Mouse (Mus musculus) fat pad, adult 2 months (tissue): ENCODE measurements around the gene Amotl1.

Source experiments
- DNase-seq: peaks from one replicate; pipeline ENCODE4 v3.0.0-alpha.2; 2011; ENCODE audit warnings: low read depth, low spot score; ENCODE audit errors: extremely low read depth

The Amotl1 gene

DNA sequence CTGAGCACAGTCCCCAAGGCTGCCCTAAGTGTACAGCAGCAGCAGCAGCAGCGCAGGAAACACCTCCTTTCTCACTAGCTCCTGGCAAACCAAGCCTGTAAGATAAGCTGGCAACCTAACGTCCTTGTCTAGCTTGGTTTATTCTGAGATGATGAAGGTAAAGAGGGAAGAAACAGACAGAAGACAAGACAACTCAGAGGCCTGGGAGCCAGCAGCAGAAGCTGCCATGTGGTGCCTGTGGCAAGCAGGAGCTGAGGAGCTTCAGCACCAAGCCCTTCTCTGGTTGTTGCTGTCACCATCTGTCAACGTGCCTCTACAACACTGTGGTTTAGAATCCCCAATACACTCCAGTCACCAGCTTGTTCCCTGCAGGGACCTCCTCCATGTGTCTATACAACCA is 37.4 kb downstream of the Amotl1 start:
- DNase-seq, result no peak

- DNase-seq, result no peak
These were observed 38.9 kb downstream of the Amotl1 start for GRCm38 (mm10) chr9:14605992-14606391.

GRCm38 (mm10) chr9:14604363-14604762 is 40.5 kb downstream of the Amotl1 start:
- DNase-seq, result no peak

DNA sequence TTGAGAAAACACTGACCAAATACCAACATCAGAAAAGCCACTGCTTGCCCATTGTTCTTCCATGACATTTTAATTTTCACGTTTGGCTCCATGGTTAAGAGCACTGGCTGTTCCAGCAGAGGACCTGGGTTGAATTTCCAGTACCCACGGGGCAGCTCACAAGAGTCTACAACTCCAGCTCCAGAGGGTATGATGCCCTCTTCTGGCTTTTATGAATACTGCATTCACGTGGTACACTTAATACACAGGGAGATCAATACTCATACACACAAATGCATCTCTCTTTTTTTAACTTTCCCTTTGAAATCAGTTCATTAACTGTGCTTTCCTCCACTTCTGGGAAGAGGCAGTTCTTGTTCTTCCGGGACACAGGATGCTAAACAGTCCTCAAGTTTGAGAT is 41.4 kb downstream of the Amotl1 start:
- no peak for DNase-seq

GRCm38 (mm10) chr9:14599799-14600198 is 45.1 kb downstream of the Amotl1 start:
- no peak for DNase-seq

DNA sequence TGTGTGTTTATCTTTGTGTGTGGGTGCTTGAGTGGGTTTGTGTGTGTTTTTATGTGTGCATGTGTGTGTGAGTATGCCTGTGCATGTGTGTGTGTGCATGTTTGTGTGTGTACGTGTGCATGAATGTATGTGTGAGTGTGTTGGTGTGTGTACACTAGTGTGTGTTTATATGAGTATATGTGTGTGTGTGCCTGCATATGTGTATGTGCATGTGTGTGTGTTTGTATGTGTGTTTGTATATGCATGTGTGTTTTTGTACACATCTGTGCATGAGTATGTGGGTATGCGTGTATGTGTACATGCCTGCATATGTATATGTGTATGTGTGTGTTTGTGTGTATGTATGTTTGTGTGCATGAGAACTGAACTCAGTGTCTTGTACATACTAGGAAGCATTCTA is 46.7 kb downstream of the Amotl1 start:
- DNase-seq, result no peak

DNA sequence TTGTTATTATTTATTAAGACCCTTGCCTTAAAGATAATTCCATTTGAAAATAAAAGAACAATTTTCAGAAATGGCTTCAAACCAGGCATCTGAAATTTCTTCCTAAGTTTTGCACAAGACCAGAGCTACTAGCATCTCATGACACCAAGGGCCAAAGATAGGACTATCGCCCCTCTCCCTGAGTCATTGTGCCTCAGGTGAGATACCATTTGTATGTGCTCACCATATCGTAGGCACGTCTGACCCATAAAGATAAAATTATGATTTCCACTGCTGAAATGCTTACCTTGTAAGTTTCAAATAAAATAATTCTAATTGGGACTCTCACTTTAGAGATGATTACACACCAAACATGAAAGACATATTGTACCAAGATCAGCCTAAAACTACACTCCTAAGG is 47.4 kb downstream of the Amotl1 start:
- DNase-seq, result no peak

GRCm38 (mm10) chr9:14596858-14597257 is 48.0 kb downstream of the Amotl1 start:
- no peak for DNase-seq

DNA sequence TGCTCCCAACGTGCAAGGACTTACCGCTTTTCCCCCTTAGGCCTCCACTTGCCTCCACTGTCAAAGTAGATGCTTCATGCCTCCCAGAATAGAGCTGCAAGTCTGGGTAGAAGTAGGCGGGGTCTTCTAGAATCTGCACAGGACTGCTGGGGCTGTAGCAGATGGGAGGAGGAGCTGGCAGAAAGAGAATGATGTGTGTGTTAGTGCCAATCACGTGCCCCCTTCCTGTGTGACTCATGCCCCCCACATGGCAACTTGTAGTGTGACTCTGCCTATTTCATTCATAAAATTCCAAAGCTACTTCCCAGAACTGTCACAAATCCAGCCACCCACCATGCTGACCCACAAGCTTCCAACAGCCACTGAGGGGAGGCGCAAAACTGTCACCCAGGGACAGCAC is 48.4 kb downstream of the Amotl1 start:
- no peak for DNase-seq

DNA sequence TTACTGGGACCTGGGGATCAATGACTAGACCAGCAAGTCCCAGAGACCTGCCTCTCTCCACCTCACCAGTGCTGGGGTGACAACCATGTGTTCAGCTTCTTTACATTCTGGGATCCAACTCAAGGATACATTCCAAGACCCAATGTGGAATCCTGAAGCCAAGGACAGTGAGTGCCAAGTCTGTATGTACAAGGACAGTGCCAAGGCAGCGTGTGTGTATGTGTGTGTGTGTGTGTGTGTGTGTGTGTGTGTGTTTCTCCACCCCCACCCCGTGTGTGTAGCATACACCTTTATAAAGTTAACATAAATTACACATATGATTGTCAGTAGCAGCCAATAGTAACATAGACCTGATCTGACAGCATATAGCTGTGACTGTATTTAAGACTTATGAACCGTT is 49.0 kb downstream of the Amotl1 start:
- DNase-seq, result no peak

- DNase-seq, result no peak
These were observed 51.0 kb downstream of the Amotl1 start for GRCm38 (mm10) chr9:14593880-14594279.

DNA sequence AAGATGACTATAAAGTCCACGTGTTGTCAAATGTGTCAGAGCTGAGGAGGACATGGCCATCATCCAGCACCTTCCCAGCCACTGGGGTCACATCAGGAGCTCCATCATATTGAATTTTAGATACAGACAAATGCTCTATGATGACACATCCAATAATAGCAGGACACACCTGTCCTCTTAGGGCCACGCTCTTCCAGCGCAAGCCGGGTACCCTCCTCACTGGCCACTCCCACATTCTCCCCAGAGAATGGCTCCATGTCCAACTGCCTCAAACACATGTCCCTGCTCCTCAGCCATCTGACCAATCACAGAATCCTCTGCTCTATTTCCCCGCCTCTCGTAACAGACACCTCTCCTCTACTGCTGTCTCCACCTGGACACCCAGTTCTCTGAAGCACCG is 54.2 kb downstream of the Amotl1 start:
- DNase-seq, result no peak

DNA sequence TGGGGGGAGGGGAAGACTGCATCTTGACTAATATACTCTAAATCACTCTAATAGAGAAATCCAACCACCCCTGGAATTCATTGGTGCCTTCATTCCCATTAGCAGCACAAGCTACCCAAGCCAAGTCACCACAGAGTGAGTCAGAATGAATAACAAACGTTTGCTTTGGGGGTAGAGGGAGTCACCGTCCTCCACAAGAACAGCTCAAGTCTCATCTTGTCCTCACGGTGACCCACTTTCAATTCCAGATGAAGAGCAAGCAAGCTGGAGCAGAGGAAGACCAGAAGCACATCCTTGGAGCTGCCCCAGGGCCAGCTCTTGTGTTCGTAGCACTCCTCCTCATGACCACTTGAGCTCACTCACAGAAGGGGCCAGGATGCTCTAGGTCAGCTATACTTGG is 56.2 kb downstream of the Amotl1 start:
- no peak for DNase-seq

DNA sequence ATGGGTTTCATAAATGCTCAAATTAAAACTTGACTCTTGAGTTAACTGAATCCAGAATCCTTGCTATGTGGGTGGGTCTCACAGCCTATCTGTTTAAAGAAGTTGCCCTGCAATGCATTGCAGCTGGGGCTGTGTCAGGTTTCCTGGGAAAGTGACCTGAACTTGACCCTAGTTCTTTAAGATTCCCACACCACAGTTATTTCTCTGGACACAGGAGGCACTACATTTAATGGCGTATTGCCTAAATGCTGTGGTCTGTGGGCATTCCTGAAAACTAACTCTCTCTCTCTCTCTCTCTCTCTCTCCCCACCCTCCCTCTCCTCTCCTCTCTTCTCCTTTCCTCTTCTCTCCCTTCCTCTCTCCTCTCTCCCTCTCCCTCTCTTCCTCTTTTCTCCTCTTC is 59.2 kb downstream of the Amotl1 start:
- no peak for DNase-seq

DNA sequence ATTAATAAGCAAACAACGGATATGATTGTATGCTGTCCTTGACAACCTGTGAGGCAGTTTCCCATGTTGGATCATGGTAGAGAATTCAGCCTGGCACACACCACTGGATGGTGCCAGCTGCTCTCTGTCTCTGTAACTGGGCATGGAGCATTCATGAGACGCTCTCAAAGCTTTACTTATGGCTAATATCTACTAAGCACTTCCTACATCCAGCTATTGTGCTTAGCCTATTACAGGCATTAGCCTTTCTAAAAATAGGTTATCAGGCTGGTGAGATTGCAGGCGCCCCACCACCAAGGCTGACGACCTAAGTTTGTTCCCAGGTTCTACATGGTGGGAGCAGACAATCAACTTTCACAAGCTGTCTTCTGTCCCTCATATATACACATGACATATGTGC is 65.9 kb downstream of the Amotl1 start:
- DNase-seq, result no peak

- peak; percentile 39 for DNase-seq
These were observed 68.5 kb downstream of the Amotl1 start for GRCm38 (mm10) chr9:14576359-14576758.

DNA sequence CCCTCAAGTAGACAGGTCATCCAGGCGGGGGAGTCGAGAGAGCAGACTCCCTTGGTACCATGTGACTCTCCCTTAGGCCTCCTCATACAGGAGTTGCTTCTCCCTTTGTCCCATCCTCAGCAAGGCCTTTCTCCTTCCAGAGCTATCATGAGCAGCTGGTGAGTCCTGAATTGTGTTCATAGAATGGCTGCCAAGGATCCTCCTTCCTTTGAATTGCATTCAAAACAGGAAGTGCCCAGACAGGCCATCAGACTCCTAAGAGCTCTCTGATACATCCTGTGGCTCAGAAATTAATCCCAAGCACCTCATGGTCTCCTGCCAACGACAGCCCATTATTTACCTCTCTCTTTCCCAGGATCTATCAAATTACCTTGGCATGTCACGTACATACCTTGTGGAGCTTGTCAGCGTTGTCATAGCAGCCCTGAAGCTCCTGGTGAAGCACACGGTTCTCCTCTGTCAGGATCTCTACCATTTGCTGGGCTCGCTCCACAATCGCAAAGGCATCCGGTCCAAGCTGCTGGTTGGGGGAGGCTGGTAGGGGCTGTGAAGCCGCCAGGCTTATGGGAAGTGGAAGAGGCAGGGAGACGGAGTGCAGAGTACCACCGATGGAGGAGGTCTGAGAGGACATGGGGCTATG is 70.0 kb downstream of the Amotl1 start:
- peak; percentile 19 for DNase-seq

DNA sequence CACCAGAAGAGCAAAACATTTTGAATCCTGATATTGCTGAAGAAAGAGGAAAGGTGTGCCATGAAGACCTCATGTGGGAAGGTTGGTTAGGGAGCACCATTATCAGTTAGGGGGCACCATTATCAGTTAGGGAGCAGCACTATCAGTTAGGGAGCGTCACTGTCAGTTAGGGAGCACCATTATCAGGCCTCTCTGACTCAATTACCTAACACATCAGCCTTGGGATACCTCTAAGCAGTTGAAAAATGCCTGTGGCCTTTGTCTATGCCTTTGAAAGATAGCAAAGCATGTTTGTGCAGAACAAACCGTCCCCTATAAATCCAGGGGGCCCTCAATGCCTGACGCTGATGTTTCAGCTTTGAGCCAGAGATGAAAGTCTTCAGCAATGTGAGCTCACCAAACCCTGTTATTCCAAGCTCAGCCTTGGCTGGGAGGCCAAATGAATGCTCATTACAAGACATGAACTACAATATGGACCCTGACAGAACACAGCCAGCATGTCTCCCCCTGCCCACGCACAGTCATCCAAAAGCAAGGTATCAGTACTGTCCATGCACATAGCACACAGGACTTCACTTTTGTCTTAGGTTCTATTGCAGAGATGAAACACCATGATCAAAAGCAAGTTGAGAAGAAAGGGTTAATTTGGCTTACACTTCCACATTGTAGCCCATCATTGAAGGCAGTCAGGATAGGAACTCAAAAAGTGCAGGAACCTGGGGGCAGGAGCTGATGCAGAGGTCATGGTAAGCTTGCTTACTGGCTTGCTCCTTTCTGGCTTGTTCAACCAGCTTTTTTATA is 75.5 kb downstream of the Amotl1 start:
- no peak for DNase-seq

DNA sequence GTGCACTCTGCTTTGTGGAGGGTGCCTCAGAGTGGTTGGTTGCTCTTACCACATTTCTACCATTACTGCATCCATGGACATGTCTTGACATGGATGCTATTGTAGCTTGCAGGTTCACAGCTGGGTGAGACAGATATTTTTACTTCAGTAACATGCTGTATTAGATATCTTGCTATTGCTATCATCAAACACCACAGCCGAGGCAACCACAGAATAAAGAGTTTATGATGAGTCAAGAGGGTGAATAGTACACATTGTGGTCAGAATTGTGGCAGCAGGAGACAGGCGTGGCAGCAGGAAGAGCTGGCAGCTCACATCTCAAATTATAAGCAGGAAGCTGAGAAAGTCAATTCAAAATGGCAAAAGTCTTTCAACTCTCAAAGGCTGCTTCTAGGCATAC is 76.4 kb downstream of the Amotl1 start:
- DNase-seq, result no peak

DNA sequence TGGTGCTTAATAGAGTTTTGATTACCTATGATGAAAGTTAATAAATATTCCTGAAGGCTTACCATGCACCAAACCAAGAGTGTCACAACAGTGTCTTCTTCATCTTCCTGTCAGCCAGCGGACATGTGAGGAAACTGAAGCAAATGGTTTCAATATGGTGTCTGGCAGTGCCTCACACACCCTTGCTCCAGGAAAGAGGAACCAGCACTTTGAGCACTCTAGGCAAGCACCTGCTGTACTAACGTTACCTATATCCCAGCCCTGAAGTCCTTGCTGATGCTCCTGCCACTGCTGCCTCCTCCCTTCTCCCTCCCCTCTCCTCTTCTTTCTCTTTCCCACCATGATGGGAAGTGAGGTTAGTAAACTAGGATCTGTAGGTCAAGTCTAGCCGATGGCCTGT is 80.4 kb downstream of the Amotl1 start:
- DNase-seq, result no peak

GRCm38 (mm10) chr9:14563351-14563750 is 81.5 kb downstream of the Amotl1 start:
- no peak for DNase-seq

DNA sequence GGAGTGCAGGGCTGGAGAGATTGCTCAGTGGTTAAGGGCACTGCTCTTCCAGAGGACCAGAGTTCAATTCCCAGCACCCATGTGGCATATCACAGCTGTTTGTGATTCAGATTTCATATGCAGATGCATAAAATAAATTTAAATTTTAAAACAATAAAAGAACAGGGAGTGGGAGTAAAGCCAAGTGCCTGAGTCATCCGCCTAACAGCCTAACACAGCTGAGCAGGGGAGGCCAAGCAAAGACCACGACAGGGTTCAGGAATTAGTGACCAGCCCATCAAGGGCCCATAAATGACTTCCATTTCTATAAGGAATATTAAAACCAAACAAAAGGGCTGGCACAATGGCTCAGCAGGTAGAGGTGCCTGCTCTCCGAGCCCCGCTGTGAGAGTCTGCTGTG is 84.3 kb downstream of the Amotl1 start:
- no peak for DNase-seq

GRCm38 (mm10) chr9:14559996-14560395 is 84.9 kb downstream of the Amotl1 start:
- DNase-seq, result no peak
